Comparison of ENCODE assay signal across 21 mouse cellular contexts in genomic region chr16:43096040-43096439, GRCm38 (mm10).
DNase-seq lines count a peak whose midpoint lies in the region; ATAC-seq and TF ChIP-seq lines count a peak whose summit lies in the region.
"Had no signal": no experiment of that assay in that cellular context is flagged by ENCODE, and none has a peak within 500 bp of the region (broad histone marks: within the 10 kb centered on the region; RNA-seq: fewer than 3 reads in every experiment).

No protein-coding gene starts in this region.

- H3K27me3 ChIP-seq in forebrain, embryonic 15.5 days: no peaks in the 10 kb centered on the region
- no peaks in the 10 kb centered on the region for H3K27me3 ChIP-seq in forebrain, embryonic 11.5 days (ENCODE audit: control insufficient read depth, insufficient read depth, low read length)
- no peaks in the 10 kb centered on the region for H3K27me3 ChIP-seq in midbrain, embryonic 15.5 days (replicated peaks)
- H3K27me3 ChIP-seq in midbrain, embryonic 16.5 days (ENCODE audit: control insufficient read depth, insufficient read depth, low read depth, low read length): no peaks in the 10 kb centered on the region
- no peaks in the 10 kb centered on the region for H3K27me3 ChIP-seq in hindbrain, embryonic 15.5 days
- H3K27me3 ChIP-seq: heart, embryonic 12.5 days; limb, embryonic 12.5 days had no signal

- ATAC-seq in forebrain, embryonic 15.5 days (replicated peaks): peak; percentile 72
- ATAC-seq in forebrain, embryonic 11.5 days (replicated peaks; ENCODE audit: low FRiP score): no peak
- no peak; the same call in 1 of the 2 replicates for ATAC-seq in midbrain, embryonic 15.5 days (replicated peaks)
- no peak for ATAC-seq in midbrain, embryonic 16.5 days
- ATAC-seq in hindbrain, embryonic 15.5 days (ENCODE audit: low FRiP score, low read depth): no peak
- ATAC-seq: CD4-positive, CD25-positive, alpha-beta regulatory T cell, adult 4 months; intestine, postnatal 0 days; liver, postnatal 0 days; lung, postnatal 0 days had no signal

- H3K9ac ChIP-seq in forebrain, embryonic 15.5 days (replicated peaks): no peak overlapping the region
- H3K9ac ChIP-seq in forebrain, embryonic 11.5 days (ENCODE audit: low read length): no peak overlapping the region
- no peak overlapping the region for H3K9ac ChIP-seq in midbrain, embryonic 15.5 days
- no peak overlapping the region for H3K9ac ChIP-seq in midbrain, embryonic 16.5 days (ENCODE audit: low read depth, low read length)
- no peak overlapping the region for H3K9ac ChIP-seq in hindbrain, embryonic 15.5 days
- H3K9ac ChIP-seq: heart, embryonic 12.5 days; limb, embryonic 12.5 days; liver, postnatal 0 days had no signal

- no peak overlapping the region for H3K4me3 ChIP-seq in forebrain, embryonic 15.5 days
- no peak overlapping the region for H3K4me3 ChIP-seq in forebrain, embryonic 11.5 days (ENCODE audit: low read depth, low read length)
- H3K4me3 ChIP-seq in midbrain, embryonic 15.5 days: no peak overlapping the region
- H3K4me3 ChIP-seq in midbrain, embryonic 16.5 days (ENCODE audit: low read depth, low read length): no peak overlapping the region
- no peak overlapping the region for H3K4me3 ChIP-seq in hindbrain, embryonic 15.5 days
- H3K4me3 ChIP-seq: heart, embryonic 12.5 days; limb, embryonic 12.5 days had no signal

- H3K4me1 ChIP-seq in forebrain, embryonic 15.5 days: peaks cover 39% of the 10 kb centered on the region
- no peaks in the 10 kb centered on the region for H3K4me1 ChIP-seq in forebrain, embryonic 11.5 days (replicated peaks; ENCODE audit: control insufficient read depth, insufficient read depth, low read length)
- no peaks in the 10 kb centered on the region for H3K4me1 ChIP-seq in midbrain, embryonic 15.5 days
- peaks cover 3% of the 10 kb centered on the region; the same call in 1 of the 2 replicates for H3K4me1 ChIP-seq in midbrain, embryonic 16.5 days (ENCODE audit: control insufficient read depth, insufficient read depth, low read length)
- no peaks in the 10 kb centered on the region for H3K4me1 ChIP-seq in hindbrain, embryonic 15.5 days (replicated peaks)
- H3K4me1 ChIP-seq: heart, embryonic 12.5 days; limb, embryonic 12.5 days had no signal

- no peaks in the 10 kb centered on the region for H3K36me3 ChIP-seq in forebrain, embryonic 15.5 days
- H3K36me3 ChIP-seq in forebrain, embryonic 11.5 days (ENCODE audit: control insufficient read depth, insufficient read depth, low read length): no peaks in the 10 kb centered on the region
- H3K36me3 ChIP-seq in midbrain, embryonic 15.5 days (replicated peaks): no peaks in the 10 kb centered on the region
- H3K36me3 ChIP-seq in midbrain, embryonic 16.5 days (ENCODE audit: control insufficient read depth, insufficient read depth, low read length): no peaks in the 10 kb centered on the region
- no peaks in the 10 kb centered on the region for H3K36me3 ChIP-seq in hindbrain, embryonic 15.5 days
- H3K36me3 ChIP-seq: heart, embryonic 12.5 days; limb, embryonic 12.5 days had no signal

- TF ChIP-seq POLR2A in brain, embryonic 14.5 days (IDR thresholded peaks at IDR 0.05; ENCODE audit: borderline replicate concordance, extremely low read depth, insufficient read depth, insufficient read length, poor library complexity, severe bottlenecking): no peak

- no peak for DNase-seq in forebrain, embryonic 11.5 days (ENCODE audit: low spot score)
- DNase-seq in brain, embryonic 14.5 days (ENCODE audit: low read depth): peak; percentile 36
- DNase-seq in Muller cell, postnatal 12 days (ENCODE audit: inconsistent ontology term): no peak
- no peak for DNase-seq in frontal cortex, adult 2 months (ENCODE audit: extremely low spot score in 1 of 2, low spot score in 1 of 2)
- DNase-seq: cerebellum, adult 8-10 months; gastrocnemius, postnatal 10 days; heart, postnatal 10 days; kidney, postnatal 25 days; liver, postnatal 0 days; thymus, adult 18-20 months; thymus, postnatal 36 days had no signal

- peak overlapping the region; percentile 57 for H3K27ac ChIP-seq in forebrain, embryonic 15.5 days (replicated peaks)
- H3K27ac ChIP-seq in forebrain, embryonic 11.5 days (ENCODE audit: low read depth, low read length): no peak overlapping the region
- peak overlapping the region; percentile 45; the same call in 1 of the 2 replicates for H3K27ac ChIP-seq in midbrain, embryonic 15.5 days
- H3K27ac ChIP-seq in midbrain, embryonic 16.5 days (ENCODE audit: low read length): no peak overlapping the region
- H3K27ac ChIP-seq in hindbrain, embryonic 15.5 days (replicated peaks): peak overlapping the region; percentile 20; the same call in 1 of the 2 replicates
- H3K27ac ChIP-seq: limb, embryonic 12.5 days had no signal

- H3K4me2 ChIP-seq in forebrain, embryonic 15.5 days (replicated peaks): no peak overlapping the region
- H3K4me2 ChIP-seq in forebrain, embryonic 11.5 days (ENCODE audit: low read depth, low read length, severe bottlenecking): no peak overlapping the region
- H3K4me2 ChIP-seq in midbrain, embryonic 15.5 days: no peak overlapping the region
- H3K4me2 ChIP-seq in midbrain, embryonic 16.5 days (ENCODE audit: low read length): no peak overlapping the region
- no peak overlapping the region for H3K4me2 ChIP-seq in hindbrain, embryonic 15.5 days
- H3K4me2 ChIP-seq: heart, embryonic 12.5 days; limb, embryonic 12.5 days; liver, embryonic 11.5 days had no signal

- no peaks in the 10 kb centered on the region for H3K9me3 ChIP-seq in forebrain, embryonic 15.5 days
- no peaks in the 10 kb centered on the region for H3K9me3 ChIP-seq in forebrain, embryonic 11.5 days (ENCODE audit: control insufficient read depth, low read length)
- no peaks in the 10 kb centered on the region for H3K9me3 ChIP-seq in midbrain, embryonic 15.5 days
- no peaks in the 10 kb centered on the region for H3K9me3 ChIP-seq in midbrain, embryonic 16.5 days (replicated peaks; ENCODE audit: control insufficient read depth, low read length, poor library complexity, severe bottlenecking)
- no peaks in the 10 kb centered on the region for H3K9me3 ChIP-seq in hindbrain, embryonic 15.5 days
- H3K9me3 ChIP-seq: heart, embryonic 12.5 days; limb, embryonic 12.5 days had no signal

- TF ChIP-seq CTCF in brain, embryonic 14.5 days (IDR thresholded peaks at IDR 0.05; ENCODE audit: borderline replicate concordance, extremely low read depth, insufficient read depth, insufficient read length): no peak

Comparison
In these comparisons a context has a peak if more than half of its experiments do, and no peak if none do; other contexts are left out.
1. H3K27ac ChIP-seq: peak in forebrain, embryonic 15.5 days (single experiment), midbrain, embryonic 15.5 days (single experiment) and hindbrain, embryonic 15.5 days (single experiment); none in forebrain, embryonic 11.5 days (single experiment) and midbrain, embryonic 16.5 days (single experiment).